Mouse (Mus musculus) heart, embryonic 12.5 days (tissue): ENCODE measurements around the gene Cplx2. TPM values are rescaled to one million over a fixed set of nuclear protein-coding genes. Genes with fewer than 3 reads are reported as not detected.

ENCODE experiments used
- ATAC-seq: fragments of 200-750 bp; cut with Nextera tagmentation; 2 replicates; pipeline ENCODE4 v1.8.0; 2017; ENCODE audit warnings: moderate TSS enrichment, moderate library complexity; ENCODE audit not compliant: insufficient number of reproducible peaks, low FRiP score
- H3K27ac ChIP-seq: fragments of 300-500 bp; sonication (generic); 2 replicates; pipeline ENCODE4 v1.5.1; 2016; ENCODE audit warnings: mild to moderate bottlenecking, moderate library complexity; ENCODE audit not compliant: poor library complexity, severe bottlenecking
- H3K27me3 ChIP-seq: fragments of 300-500 bp; sonication (generic); replicated peaks from 2 replicates; pipeline ENCODE4 v1.6.1; 2016; ENCODE audit warnings: mild to moderate bottlenecking, moderate library complexity
- H3K36me3 ChIP-seq: fragments of 300-500 bp; sonication (generic); 2 replicates; pipeline ENCODE4 v1.6.1; 2016; ENCODE audit warnings: mild to moderate bottlenecking, moderate library complexity
- H3K4me1 ChIP-seq: fragments of 300-500 bp; sonication (generic); replicated peaks from 2 replicates; pipeline ENCODE4 v1.6.1; 2016; ENCODE audit warnings: mild to moderate bottlenecking
- H3K4me2 ChIP-seq: fragments of 300-500 bp; sonication (generic); 2 replicates; pipeline ENCODE4 v1.6.1; 2016; ENCODE audit warnings: mild to moderate bottlenecking, moderate library complexity
- H3K4me3 ChIP-seq: fragments of 300-500 bp; sonication (generic); 2 replicates; pipeline ENCODE4 v1.5.1; 2016; ENCODE audit warnings: mild to moderate bottlenecking
- H3K9ac ChIP-seq: fragments of 300-500 bp; sonication (generic); 2 replicates; pipeline ENCODE4 v1.6.1; 2016; ENCODE audit warnings: mild to moderate bottlenecking, moderate library complexity
- H3K9me3 ChIP-seq: fragments of 300-500 bp; sonication (generic); replicated peaks from 2 replicates; pipeline ENCODE4 v1.6.1; 2016; ENCODE audit warnings: mild to moderate bottlenecking, moderate library complexity
- WGBS: fragments of 180-500 bp; shearing (Covaris S2); methylation state at CpG from one replicate; pipeline ENCODE4 v1.1.7; 2016; 5-methylcytosine and 5-hydroxymethylcytosine counted together
- polyA plus RNA-seq: library from polyadenylated mRNA; unstranded; fragments of >200 nt; fragmentation: Nextera tagmentation; extraction: Ambion mirVana; gene quantifications from 2 replicates; pipeline ENCODE4 v1.2.1, GENCODE M21; 2016

Cplx2 gene
- polyA plus RNA-seq, 1 experiment from 2014 or later = 2.2 TPM

GRCm38 (mm10) chr13:54368181-54368580 is 3.0 kb upstream of the Cplx2 start:
- 71% methylated on average over 9 of the region's 9 CpGs for WGBS
- Histone ChIP-seq H3K9me3 (no peaks in the 10 kb centered on the region), H3K4me3 (no peak overlapping the region), H3K27ac (no peak overlapping the region), H3K4me1 (peaks cover 10% of the 10 kb centered on the region), H3K36me3 (no peaks in the 10 kb centered on the region), H3K27me3 (peaks cover 50% of the 10 kb centered on the region), H3K4me2 (no peak overlapping the region), H3K9ac (no peak overlapping the region)
- no peak for ATAC-seq

DNA sequence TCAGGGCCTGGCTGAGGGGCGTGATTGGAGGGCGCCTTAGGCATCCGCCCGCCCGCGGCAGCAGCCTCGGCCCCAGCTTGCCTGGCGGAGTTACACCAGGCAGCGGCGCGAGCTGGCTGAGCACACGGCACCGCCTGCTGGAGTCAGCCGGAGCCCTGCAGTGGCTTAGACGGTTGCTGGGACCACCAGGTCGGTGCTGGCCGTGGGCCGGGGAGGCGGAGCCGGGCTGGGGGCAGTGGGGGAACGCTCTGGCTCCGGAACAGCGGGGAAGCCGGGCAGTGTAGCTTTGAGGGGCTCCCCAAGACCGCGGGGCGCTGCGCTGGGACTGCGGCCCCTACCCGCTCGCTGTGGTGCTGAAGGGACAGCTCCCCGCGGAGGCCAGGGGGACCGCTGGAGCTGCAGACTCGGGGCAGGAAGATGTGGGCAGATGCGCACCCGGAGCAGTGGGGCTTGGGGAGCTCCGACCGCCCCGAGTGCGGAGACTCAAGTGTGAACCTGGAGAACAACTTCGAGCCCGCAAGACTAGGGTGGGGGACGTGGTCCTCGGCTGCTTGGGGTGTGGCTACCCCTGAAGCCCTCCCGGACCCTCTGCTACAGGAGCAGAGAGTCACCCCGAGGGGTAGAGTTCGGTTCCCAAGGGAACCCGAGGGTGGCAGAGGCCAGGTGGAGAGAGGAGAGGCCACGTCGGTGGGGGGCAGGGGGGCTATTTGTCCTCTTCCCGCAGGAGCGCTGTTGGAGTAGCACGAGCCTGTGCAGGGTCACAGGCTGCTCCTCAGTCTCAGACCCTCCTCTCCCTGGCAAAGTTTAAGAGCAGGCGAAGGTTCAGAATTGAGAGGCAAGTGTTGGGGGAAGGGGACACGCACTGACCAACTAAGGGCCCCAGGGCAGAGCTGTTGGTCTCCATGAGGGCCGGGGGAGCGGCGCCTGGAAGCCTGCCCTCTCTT is 510 bp downstream of the Cplx2 start:
- Histone ChIP-seq H3K9me3 (no peaks in the 10 kb centered on the region), H3K9ac (no peak overlapping the region), H3K36me3 (no peaks in the 10 kb centered on the region), H3K27ac (no peak overlapping the region), H3K4me1 (peaks cover 10% of the 10 kb centered on the region), H3K4me3 (peak overlapping the region; percentile 33), H3K4me2 (peak overlapping the region; percentile 69), H3K27me3 (peaks cover 63% of the 10 kb centered on the region)
- WGBS = under 1% methylated on average over 56 of the region's 59 CpGs
- peak; percentile 61 for ATAC-seq

DNA sequence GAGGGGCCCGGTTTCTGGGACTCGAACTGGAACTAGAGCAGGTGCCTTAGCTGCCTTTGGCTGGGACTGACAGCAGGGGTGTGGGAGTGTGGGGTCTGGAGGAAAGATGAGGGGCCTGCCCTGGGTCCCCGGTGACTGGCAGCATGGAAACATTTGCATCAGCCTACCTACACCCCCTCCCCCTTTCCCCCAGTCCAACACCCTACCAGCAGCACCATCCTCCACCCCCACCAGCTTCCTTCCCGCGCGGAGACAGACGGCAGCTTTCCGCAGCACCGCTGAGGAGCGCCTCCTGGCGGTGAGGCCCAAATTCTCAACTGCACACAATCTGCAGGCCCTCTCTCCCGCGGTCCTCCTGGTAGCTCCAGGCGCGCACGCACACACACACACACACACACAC is 1.5 kb downstream of the Cplx2 start:
- H3K27ac ChIP-seq = no peak overlapping the region
- no peak for ATAC-seq
- H3K9me3 ChIP-seq = no peaks in the 10 kb centered on the region
- H3K36me3 ChIP-seq = no peaks in the 10 kb centered on the region
- no peak overlapping the region for H3K4me3 ChIP-seq
- H3K9ac ChIP-seq = no peak overlapping the region
- WGBS = 2% methylated on average over 14 of the region's 16 CpGs
- peaks cover 53% of the 10 kb centered on the region for H3K27me3 ChIP-seq
- no peak overlapping the region for H3K4me2 ChIP-seq
- peaks cover 10% of the 10 kb centered on the region for H3K4me1 ChIP-seq

GRCm38 (mm10) chr13:54374106-54374706 is 3.1 kb downstream of the Cplx2 start:
- no peak overlapping the region for H3K9ac ChIP-seq
- H3K36me3 ChIP-seq = no peaks in the 10 kb centered on the region
- peaks cover 50% of the 10 kb centered on the region for H3K27me3 ChIP-seq
- peaks cover 10% of the 10 kb centered on the region for H3K4me1 ChIP-seq
- no peak overlapping the region for H3K4me3 ChIP-seq
- no peak overlapping the region for H3K27ac ChIP-seq
- no peak for ATAC-seq
- no peaks in the 10 kb centered on the region for H3K9me3 ChIP-seq
- H3K4me2 ChIP-seq = no peak overlapping the region
- WGBS = 44% methylated on average over 9 of the region's 9 CpGs

GRCm38 (mm10) chr13:54375497-54376495 is 4.6 kb downstream of the Cplx2 start:
- Histone ChIP-seq H3K4me1 (peaks cover 10% of the 10 kb centered on the region), H3K9me3 (no peaks in the 10 kb centered on the region), H3K27ac (no peak overlapping the region), H3K36me3 (no peaks in the 10 kb centered on the region), H3K27me3 (peaks cover 45% of the 10 kb centered on the region), H3K9ac (no peak overlapping the region), H3K4me2 (no peak overlapping the region), H3K4me3 (no peak overlapping the region)
- WGBS = 51% methylated on average over 11 of the region's 11 CpGs
- ATAC-seq = no peak

- H3K4me3 ChIP-seq = no peak overlapping the region
- H3K36me3 ChIP-seq = no peaks in the 10 kb centered on the region
- H3K27me3 ChIP-seq = peaks cover 42% of the 10 kb centered on the region
- no peak for ATAC-seq
- 89% methylated on average over 7 of the region's 7 CpGs for WGBS
- H3K4me2 ChIP-seq = no peak overlapping the region
- no peak overlapping the region for H3K27ac ChIP-seq
- no peaks in the 10 kb centered on the region for H3K9me3 ChIP-seq
- H3K4me1 ChIP-seq = peaks cover 9% of the 10 kb centered on the region
- H3K9ac ChIP-seq = no peak overlapping the region
These were observed 5.6 kb downstream of the Cplx2 start for GRCm38 (mm10) chr13:54376736-54377135.

DNA sequence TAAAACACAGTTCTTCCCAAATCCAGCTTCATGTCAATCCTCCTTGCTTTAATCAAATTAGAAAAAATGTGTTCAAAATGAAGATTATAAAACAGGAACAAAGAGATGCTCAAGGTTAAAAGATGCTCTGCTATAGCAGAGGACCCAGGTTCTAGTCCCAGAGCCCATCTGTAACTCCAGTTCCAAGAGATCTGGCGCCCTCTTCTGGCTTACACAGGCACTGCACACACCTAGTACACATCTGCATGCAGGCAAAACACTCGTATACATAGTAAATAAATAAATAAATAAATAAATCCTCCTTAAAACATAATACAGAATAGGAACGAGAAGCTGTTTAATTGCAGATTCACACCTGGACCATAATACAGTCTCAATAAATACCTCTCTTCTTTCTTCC is 6.9 kb downstream of the Cplx2 start:
- 58% methylated on average over 3 of the region's 3 CpGs for WGBS
- Histone ChIP-seq H3K4me3 (no peak overlapping the region), H3K4me1 (no peaks in the 10 kb centered on the region), H3K9ac (no peak overlapping the region), H3K27ac (no peak overlapping the region), H3K36me3 (no peaks in the 10 kb centered on the region), H3K4me2 (no peak overlapping the region), H3K27me3 (peaks cover 29% of the 10 kb centered on the region), H3K9me3 (no peaks in the 10 kb centered on the region)
- ATAC-seq = no peak

DNA sequence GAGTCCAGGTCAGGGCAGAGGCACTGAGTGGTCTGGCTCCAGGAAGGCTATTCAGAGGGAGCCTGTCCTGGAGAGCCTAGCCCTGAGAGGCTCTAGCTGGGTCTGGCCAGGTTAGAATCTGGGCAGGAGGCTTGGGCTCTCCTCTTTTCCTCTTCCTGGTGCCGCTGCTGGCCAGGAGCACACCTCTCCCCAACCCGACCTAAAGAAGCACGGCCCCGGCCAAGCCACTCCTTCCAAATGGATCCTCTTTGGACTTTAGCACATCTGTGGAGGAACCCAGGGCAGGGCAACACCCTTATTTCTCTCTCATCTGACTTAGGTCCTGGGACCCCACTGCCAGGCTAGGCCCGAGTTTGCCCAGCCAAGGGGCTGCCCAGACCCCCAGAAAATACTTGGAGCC is 9.3 kb downstream of the Cplx2 start:
- no peaks in the 10 kb centered on the region for H3K9me3 ChIP-seq
- H3K27me3 ChIP-seq = peaks cover 26% of the 10 kb centered on the region
- no peak overlapping the region for H3K27ac ChIP-seq
- H3K4me2 ChIP-seq = no peak overlapping the region
- no peaks in the 10 kb centered on the region for H3K36me3 ChIP-seq
- peaks cover 11% of the 10 kb centered on the region for H3K4me1 ChIP-seq
- H3K9ac ChIP-seq = no peak overlapping the region
- H3K4me3 ChIP-seq = no peak overlapping the region
- ATAC-seq = no peak
- 78% methylated on average over 5 of the region's 5 CpGs for WGBS

GRCm38 (mm10) chr13:54381396-54381795 is 10.2 kb downstream of the Cplx2 start:
- 78% methylated on average over 8 of the region's 8 CpGs for WGBS

GRCm38 (mm10) chr13:54383531-54383930 is 12.4 kb downstream of the Cplx2 start:
- no peak overlapping the region for H3K4me3 ChIP-seq
- no peaks in the 10 kb centered on the region for H3K9me3 ChIP-seq
- H3K36me3 ChIP-seq = no peaks in the 10 kb centered on the region
- no peak overlapping the region for H3K27ac ChIP-seq
- peaks cover 12% of the 10 kb centered on the region for H3K4me1 ChIP-seq
- no peak overlapping the region for H3K9ac ChIP-seq
- H3K4me2 ChIP-seq = no peak overlapping the region
- 77% methylated on average over 5 of the region's 5 CpGs for WGBS
- ATAC-seq = no peak
- peaks cover 31% of the 10 kb centered on the region for H3K27me3 ChIP-seq

More at GRCm38 (mm10) chr13:54381396-54381795, 10.2 kb downstream of the Cplx2 start:
- no peak overlapping the region for H3K9ac ChIP-seq
- no peaks in the 10 kb centered on the region for H3K9me3 ChIP-seq
- H3K4me3 ChIP-seq = no peak overlapping the region
- no peak overlapping the region for H3K4me2 ChIP-seq
- peaks cover 30% of the 10 kb centered on the region for H3K27me3 ChIP-seq
- ATAC-seq = no peak
- H3K36me3 ChIP-seq = no peaks in the 10 kb centered on the region
- no peak overlapping the region for H3K27ac ChIP-seq
- peaks cover 12% of the 10 kb centered on the region for H3K4me1 ChIP-seq
